Mouse (Mus musculus): ENCODE data around the gene Dusp10.

Gene Dusp10

DNA sequence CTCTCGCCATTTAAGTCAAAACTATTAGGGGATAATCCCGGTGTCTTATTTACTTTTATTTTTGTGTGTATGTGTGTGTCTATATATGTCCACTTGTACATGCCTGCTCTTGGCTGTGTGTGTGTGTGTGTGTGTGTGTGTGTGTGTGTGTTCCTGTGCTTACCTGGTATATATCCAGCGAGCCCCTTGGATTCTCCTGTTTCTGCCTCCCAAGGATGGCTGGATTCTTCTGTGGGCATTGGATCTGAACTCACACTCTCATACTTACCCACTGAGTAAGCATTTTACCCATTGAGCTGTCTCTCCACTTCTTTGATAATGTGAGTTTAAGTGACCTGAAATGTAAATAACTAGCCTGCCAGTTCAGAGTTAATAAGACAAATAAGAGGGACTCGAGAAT lies 40.6 kb downstream of the Dusp10 start:
- DNase-seq (ENCODE audit: low spot score), result no peak

DNA sequence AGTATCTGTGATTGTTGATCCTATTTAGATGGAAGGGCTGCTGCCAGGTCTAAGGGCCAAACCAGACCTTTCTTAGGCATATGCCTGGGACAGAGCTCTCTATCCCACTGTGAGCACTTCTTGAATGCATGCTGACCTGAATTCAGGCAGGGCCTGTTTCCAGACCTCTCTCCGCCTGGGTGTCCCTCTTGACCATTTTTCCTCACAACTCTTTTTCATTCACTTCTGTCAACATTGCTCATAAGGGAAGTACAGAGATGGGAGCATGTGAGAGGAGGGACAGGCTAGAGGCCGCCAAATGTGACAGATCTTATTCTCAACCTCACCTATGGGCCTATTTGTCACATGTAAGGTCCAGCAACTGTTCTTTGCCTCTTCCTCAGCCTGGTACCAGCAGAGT lies 41.1 kb downstream of the Dusp10 start:
- no peak for DNase-seq (ENCODE audit: low spot score)

DNA sequence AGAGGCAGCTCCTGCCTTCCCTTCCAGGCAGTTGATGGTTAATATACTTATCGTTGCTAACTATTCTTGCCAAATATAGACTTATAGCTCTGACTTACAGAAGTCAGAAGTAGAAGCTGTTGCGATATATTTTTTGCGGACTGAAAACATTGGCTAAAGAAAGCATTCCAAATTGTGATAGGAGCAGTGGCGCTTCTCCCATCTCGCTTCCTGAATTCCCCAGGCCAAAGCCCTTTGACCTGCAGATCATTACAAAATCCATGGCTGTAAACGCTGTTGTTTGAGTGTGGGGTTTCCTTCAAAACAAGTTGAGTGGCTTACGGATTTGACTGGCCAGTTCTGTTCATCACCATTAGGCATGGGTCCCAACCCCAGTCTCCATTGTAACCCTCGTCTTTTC lies 45.1 kb downstream of the Dusp10 start:
- DNase-seq (ENCODE audit: low spot score), result no peak

DNA sequence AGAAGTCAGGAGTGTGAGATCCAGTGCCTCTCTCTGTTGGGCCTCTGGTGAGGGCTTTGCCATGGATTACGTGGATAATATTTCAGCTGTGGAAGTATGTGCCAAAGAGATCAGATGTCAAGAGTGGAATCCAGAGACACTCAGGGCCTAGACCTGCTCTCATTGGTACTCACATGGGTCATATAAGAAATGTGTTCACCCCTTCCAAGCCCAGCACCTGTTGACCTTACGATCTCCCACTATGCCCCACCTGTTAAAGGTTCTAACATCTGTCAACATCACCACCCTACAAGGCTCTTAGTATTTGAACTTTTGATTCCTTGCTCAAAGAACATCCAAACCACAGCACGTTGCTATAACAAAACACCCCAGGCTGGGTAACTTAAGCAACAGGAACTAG lies 46.7 kb downstream of the Dusp10 start:
- DNase-seq (ENCODE audit: low spot score), result no peak

DNA sequence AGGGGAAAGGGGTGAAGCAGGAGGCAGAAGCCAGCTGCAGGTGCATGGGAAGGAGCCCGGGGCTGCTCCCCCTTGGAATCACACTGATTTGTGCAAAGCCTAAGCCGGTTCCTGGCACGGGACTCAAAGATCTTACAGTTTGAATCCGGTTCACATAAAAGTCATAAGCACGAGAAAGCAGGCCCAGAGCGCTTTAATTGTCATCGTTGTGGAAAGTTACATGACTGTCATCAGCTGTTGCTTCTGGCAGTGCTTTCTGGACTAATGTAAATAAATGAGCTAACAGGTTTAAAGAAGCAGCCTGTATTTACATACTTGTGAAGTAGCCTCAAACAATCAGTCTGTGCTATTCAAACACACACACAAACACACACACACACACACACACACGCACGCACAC lies 47.3 kb downstream of the Dusp10 start:
- peak; percentile 65 for DNase-seq (ENCODE audit: low spot score)

DNA sequence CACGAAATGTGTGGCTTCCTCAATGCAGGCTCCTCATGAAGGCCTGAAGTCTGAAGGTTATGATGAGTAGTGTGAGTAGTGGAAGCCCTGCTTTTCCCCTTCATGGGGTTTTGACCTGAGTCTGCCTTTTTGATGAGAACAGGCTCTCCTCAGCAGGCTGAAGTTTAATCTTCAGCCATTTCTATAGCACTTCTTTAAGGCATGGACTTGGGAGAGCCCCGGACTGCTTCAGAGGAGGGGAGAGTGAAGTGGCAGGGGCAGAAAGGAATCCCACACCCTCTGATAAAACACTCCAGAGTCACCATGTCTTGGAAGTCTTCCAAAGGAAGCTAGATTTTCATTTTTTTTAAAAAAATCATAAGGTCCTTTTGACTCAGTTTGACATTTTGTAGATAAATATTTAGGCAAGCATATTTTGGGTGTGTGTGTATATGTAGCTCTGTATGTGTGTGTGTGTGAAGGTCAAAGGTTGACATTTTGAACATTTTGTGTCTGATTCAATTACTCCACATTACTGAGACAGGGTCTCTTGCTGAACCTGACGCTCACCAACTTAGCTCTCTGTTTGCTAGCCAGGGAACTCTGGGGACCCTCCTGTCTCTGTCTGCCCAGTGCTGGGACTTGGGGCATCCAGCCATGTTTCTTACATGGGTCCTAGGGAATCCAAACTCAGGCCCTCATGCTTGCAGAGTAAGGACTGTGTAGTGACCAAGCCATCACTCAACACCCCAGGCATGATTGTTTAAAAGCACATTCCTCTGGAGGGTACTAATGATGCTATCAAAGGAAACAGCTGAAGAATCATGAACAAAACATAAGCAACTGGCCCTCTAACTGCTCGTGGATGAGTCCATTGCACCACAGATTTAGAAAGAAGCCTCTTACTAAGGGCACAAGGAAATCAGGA lies 48.0 kb downstream of the Dusp10 start:
- DNase-seq (ENCODE audit: low spot score), result no peak

DNA sequence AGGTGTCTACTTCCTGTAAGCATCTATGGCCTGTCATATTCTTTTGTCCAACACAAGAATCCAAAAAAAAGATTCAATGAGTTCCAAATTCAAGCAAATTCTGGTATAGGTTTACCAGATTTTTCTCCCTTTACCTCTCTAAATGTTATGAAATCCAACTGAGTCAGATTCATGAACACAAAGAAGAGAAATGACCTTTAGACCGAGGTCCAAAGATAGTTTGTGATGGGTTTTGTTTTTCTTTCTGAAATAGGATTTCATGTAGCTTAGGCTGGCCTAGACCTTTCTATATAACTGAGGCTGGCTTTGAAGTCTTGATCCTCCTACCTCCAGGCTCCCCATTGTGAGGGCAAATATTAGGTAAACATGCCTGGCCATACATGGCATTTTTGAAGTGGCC lies 48.8 kb downstream of the Dusp10 start:
- DNase-seq (ENCODE audit: low spot score), result no peak

DNA sequence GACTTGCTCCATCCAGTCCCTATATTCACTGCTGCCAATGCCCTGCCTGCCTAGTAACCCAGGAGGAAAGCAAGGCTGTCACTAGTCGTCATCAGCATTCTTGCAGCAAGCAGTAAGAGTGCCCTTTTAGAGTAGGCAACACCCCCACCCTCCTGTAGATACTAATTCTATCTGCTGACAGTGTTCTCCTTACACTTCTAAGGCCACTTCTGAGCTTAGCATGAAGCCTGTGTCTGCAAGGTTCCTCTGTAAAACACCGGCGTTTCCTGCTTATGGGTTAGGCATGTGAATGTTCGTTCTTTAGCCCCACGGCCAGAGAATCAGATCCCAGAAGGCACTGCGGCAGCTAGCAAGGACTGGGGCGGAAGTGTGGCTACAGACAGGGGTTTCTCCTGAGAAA lies 51.2 kb downstream of the Dusp10 start:
- no peak for DNase-seq (ENCODE audit: low spot score)

DNA sequence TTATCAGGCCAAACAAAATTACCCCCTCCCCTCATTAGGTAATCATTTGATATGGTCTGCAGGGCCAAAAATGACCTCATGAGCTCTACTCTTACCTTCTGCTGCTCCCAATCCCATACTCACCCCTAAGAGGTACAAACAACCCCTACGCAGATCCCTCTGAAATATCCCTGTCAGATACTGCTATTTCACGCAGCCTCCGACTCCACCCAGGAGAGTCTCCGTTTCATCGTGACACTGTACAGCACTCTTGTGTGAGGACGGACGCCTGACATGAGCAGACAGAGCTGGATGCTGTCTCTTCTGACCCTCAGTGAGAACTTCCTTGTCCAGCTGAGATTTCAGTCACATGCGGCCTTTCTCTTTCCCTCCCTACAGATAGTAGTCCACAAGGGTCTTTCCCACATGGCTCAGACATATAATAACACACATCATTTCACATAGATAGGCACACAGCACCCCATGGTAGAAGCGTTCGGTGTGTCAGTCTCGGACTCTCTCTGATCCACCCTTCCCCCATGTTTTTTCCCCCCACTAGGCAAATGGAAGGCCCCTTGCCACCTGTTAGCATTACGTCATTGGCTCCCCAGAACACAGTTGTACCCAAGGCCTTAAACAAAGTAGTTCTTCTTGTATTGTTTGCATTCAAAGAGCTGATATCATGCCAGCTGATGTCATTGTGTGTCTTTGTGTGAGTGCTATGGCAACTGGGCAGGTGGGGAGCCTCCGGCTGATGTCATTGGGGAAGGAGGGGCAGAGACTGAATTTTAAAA lies 52.7 kb downstream of the Dusp10 start:
- no peak for DNase-seq (ENCODE audit: low spot score)

DNA sequence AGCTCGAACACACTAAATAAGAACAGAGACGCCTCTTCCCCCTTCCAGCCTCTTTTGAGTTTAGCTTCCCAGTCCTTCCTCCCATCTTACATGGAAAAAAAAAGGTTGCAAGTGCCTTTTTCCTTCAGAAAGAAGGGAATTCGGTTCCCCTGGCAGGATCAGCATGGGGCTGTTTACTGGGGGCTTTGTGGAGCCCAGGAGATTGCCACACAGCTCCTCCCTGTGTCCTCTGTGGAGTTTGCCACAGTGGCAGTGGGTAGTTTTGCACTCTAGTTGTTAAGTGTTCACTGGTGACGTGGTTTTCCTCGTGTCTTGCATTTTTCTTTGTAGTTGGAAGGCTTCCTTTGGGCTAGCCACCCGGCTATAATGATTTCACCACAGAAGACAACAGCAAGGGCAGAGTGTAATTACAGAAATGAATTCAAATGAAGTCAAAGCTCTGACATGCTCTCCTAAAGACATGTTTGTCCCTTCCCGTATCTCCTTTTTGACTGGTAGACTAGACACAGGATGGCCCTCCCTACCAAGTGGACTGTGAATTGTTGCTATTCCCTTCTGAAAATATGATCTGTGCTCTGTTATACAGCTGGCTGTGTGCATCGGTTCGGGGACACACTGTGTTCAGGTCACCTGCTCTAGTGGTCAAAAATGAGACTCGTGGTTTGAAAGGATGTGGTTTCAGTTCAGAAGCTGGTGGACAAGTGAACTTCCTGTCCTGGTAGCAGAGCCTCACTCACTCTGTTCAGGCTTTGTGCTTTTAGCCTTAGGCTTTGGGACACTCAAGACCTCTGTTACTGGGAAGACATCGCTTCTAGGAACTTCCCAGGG lies 53.6 kb downstream of the Dusp10 start:
- DNase-seq (ENCODE audit: low spot score), result no peak

DNA sequence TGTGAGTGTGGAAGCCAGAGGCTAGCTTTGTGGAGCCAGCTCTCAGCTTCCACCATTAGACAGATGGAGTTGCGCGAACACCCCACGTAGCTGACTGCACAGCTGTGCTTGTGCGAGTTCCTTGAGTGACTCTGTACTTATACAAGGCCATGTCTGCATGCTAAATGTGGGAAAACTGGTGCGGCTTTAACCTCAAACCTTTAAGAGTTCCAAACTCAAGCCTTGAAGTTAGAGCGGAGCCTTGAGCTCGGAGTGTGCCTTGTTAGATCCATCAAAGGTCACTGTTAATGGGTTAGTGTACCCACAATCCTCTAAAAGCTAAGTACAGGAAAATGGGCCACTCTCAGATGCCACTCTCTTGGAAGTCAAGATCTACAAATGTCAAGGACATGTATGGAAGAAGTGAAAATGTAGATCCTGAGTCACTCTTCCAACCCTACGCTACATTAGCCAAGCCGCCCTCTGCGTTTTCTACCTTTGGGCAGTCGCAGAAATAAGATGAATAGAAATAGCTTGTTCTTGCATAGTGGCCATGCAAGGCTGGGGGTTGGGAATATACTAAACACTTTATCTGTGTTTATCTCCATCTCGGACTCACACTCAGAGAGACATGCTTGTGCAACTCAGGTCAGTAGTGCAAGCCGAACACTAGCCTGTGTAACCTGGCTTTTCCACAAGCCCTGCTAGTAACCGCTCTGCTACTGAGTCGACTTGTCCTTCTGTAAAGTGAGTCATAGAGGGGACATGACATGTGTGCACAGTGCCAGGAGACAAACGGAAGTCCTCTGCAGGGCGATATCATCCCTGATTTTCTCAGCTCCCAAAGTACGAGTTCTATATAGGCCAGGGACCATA lies 54.8 kb downstream of the Dusp10 start:
- no peak for DNase-seq (ENCODE audit: low spot score)

DNA sequence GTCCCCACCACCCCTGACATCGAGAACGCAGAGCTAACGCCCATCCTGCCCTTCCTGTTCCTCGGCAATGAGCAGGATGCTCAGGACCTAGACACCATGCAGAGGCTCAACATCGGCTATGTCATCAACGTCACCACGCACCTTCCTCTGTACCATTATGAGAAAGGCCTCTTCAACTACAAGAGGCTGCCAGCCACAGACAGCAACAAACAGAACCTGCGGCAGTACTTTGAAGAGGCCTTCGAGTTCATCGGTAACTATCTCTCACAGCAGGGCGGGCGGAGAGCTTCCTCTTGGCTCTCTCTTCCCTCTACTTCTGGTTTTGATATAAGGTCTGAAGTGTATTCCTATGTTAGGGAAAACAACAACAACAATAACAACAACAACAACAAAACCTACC lies 55.9 kb downstream of the Dusp10 start:
- DNase-seq (ENCODE audit: low spot score), result no peak

DNA sequence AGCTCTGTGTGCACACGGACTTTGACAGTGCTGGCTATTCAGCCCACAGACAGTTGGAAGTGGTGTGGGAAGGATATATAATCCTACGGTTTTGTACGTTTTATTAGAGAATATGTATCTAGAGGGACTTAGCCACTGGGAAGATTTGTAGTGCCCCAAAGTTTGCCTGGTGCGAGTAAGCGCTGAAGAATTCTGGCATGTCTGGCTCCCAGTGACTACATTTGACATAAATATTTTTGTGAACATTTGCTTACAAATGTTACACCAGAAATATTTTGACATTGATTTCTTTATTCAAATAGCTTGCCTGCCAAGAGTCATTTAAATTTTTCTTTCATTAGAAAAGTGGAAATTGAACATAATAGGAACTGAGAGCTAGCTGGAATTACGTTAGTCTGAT lies 63.0 kb downstream of the Dusp10 start:
- no peak for DNase-seq (ENCODE audit: low spot score)

DNA sequence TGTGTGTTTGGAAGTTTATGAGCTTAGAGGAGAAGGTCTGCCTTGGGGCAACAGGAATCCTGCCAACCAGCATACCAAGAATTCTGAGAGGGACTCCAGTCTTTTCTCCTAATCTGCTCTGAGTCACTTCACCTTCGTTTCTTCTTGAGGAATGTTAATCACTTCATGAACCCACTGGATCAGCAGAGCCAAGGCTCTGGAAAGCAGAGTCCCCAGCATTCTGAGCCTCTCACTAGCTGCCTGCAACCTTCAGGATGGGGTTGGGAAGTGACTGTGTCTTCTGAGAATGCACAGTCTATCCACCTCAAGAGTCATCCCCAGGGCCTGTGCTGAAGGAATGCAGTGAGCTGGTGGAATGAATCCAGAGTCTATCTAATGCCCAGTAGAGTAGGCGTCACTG lies 63.7 kb downstream of the Dusp10 start:
- DNase-seq (ENCODE audit: low spot score), result peak; percentile 39

DNA sequence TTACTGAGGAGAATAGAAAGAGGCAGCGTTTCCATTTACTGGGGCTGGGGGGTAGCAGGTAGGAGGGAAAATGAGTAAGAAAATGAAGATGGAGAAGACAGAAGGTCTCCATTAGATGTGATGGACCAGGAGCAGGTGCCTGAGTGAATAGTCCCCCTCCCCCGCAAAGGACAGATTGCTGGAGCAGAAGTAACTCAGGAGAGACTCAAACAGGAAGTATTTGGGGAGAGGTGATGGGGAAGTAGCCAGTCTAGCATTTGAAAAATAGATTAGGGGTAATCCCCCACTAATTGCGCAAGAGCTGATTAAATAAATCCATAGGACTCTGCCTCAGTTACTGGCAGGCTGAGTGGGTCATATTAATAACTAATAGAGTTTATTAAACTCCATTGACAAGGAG lies 66.2 kb downstream of the Dusp10 start:
- DNase-seq (ENCODE audit: low spot score), result no peak

DNA sequence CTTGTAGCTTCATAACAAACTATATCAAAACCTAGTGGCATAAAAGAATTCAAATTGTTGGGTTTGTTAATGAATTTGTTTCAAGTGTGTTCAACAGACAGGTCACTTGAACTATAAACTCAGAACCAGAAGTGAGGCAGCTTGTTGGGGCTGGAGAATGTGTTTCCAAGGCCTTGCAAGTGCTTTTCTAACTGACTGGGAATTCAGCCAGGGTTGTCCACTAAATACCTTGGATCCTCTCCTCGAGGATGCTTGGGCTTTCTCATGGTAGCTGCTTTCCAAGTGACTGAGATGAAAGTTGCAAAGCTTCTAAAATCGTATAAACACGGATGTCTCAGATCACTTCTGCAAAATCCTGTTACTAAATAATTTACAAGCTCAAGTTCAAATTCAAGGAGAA lies 69.6 kb downstream of the Dusp10 start:
- peak; percentile 35 for DNase-seq (ENCODE audit: low spot score)

DNA sequence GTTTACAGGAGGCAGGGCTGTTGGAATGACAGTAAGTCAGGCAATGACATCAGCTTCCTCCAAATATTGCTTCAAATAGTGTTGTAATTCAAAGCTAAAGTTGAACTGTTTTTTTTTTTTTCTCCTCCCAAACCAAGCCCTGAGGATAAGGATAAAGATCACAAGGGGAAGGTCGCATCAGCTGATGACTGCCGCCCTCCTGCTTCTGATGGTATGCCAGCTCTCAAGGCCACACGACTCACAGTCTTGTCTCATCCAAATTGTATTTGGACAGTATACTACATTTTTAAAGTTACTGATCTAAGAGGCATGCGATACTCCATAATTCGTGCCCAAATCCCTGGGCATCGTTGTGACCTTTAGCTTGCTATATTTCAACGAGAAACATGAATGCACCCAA lies 70.1 kb downstream of the Dusp10 start:
- DNase-seq (ENCODE audit: low spot score), result no peak

DNA sequence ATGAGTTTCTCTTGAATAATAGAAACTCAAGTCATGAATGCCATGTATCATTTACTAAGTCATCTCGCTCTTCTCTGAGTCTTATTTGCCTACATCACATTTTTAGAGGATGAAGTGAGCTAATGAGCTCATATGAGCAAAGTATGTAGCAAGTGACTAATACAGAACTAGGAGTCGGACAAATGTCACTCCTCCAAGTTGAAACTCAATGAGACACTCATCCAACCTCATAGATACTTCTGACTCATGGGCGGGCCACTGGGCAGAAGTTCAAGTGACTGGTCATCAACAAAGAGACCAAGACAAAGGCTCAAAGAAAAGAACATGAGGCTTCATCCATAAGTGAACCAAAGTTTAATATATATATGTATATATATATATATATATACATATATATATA lies 71.9 kb downstream of the Dusp10 start:
- DNase-seq (ENCODE audit: low spot score), result no peak

DNA sequence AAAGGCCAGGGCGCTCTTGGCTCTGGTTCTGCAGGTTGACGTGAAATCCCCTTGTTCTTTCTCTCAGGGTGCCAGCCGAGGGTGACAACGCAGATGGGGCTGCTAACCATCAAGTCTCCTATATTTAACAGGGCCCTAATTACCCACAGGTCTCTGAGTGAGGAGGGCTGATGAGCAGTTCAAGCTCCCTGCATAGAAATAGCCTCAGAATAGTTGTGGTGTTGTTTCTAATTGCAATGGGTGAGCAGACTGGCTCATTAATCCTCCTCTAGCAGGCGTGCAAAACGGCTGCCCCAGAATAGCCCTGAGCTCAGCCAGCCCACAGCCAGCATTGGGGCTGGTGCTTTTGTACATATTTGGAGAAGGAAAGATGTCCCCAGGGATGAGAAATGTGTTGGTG lies 77.4 kb downstream of the Dusp10 start:
- DNase-seq (ENCODE audit: low spot score), result no peak

DNA sequence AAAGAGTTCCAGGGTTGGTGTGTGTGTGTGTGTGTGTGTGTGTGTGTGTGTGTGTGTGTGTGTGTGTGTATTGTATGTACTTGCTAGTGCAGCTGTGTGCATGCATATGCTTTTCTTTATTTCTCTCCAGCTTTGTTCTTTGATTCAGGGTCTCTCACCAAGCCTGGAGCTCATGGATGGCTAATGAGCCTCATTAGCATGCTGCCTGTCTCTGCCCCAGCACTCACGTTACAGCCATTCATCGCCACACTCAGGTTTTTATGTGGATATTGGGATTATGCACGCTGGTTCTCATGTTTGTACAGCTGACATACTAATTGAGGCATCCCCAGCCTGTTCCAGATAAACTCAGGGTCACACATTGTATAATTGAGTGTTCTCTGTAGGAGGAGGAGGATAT lies 81.8 kb downstream of the Dusp10 start:
- DNase-seq (ENCODE audit: low spot score), result no peak

DNA sequence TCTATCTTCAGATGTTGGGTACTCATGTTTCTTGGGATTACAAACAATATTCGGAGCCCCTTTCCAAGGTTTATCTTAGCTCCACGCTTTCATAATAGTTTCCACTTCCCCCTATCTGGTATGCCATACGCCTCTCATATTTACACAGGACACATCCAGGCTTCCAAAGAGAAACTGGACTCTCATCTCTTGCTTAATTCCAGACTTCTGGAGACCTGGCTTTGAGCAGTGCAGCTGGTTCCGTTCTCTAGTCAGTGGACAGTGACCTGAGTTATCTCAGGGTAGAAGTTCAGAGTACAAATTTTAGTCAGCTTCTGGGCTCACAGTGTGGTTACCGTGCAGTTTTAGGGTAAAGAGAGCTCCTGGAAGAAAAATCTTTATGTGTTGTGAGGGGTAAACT lies 87.3 kb downstream of the Dusp10 start:
- DNase-seq (ENCODE audit: low spot score), result no peak

Data from urinary bladder, postnatal 14 days (tissue).